Mouse (Mus musculus) bone marrow, adult 2 months (tissue): ENCODE measurements at regions not wholly inside any gene's neighbourhood (a gene's known extent, or its start where the extent isn't known, plus 50 kb on each side); places are given as distances from the start of the nearest gene placed in this dataset.

Experiments used
- CTCF ChIP-seq: fragments of 200-500 bp; IDR thresholded peaks from 2 replicates; pipeline ENCODE4 v1.5.1; 2011; ENCODE audit warnings: low read length, control low read depth; ENCODE audit not compliant: control insufficient read depth, insufficient read depth
- POLR2A ChIP-seq: fragments of 200-500 bp; IDR thresholded peaks from 2 replicates; pipeline ENCODE4 v1.6.1; 2011; ENCODE audit warnings: low read depth, mild to moderate bottlenecking, control low read depth, low read length, borderline replicate concordance; ENCODE audit not compliant: control insufficient read depth

DNA sequence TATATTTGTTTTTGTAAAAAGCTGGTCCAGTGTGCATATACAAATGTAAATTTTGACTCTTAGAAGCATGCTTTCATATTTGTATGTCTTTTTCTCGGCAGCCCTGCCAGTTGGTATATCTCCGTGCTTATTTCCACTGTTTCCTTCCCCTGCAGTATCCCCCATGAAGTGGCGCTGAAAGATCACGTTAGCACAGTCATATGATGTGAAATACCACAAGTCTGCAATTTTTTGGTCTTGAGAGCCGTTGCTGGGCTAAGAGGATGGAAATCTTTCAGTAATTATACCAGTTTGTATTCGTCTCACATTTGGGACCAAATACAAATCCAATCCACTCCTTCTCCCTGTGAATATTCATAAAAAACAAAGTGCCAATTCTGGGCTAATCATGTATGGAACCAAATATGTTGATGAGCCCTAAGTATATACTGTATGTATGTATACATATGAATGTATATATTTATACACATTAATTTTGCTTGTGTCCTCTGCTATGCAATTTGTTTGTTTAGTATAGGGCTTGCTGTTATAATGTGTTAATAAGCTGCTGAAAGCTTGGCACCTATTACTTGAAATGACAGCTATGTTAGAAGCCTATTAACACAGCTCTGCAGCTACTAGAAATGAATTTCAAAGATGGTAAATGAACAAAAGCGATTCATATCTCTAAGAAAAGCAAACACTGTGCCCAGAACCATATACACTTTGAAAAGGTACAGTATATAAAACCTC, 283.8 kb upstream of the Dph6 start:
- TF ChIP-seq POLR2A (no peak), CTCF (no peak)
